Mouse (Mus musculus) cerebellum, postnatal 4 days (tissue): ENCODE results near the gene Ubap2l.

Experiments
- DNase-seq, 2 experiments: peaks; one replicate each; pipeline ENCODE4 v3.0.0; 2022; ENCODE audit warnings: low spot score in 2 of 2, mixed read lengths in 1 of 2

Ubap2l gene

GRCm38 (mm10) chr3:89966946-89967345 is 85.5 kb downstream of the Ubap2l start:
- DNase-seq = no peak

GRCm38 (mm10) chr3:89965972-89966371 is 86.5 kb downstream of the Ubap2l start:
- DNase-seq = no peak

GRCm38 (mm10) chr3:89965557-89965956 is 86.9 kb downstream of the Ubap2l start:
- DNase-seq = no peak

- DNase-seq = peak in 1 of 2 experiments; percentile 65
Measured at GRCm38 (mm10) chr3:89963926-89964739, 88.3 kb downstream of the Ubap2l start.

GRCm38 (mm10) chr3:89963221-89963763 is 89.1 kb downstream of the Ubap2l start, which contains the start of gene Atp8b2:
Gene Atp8b2, minus strand, starts transcription at chr3:89963508.
- peak; percentile 57 to 69 for DNase-seq

- DNase-seq = no peak
Measured at GRCm38 (mm10) chr3:89962751-89963220, 89.6 kb downstream of the Ubap2l start.

- DNase-seq = no peak
Measured at GRCm38 (mm10) chr3:89962059-89962750, 90.2 kb downstream of the Ubap2l start.

- DNase-seq = no peak
Measured at GRCm38 (mm10) chr3:89961436-89961835, 91.0 kb downstream of the Ubap2l start.

- DNase-seq = peak; percentile 73 to 91
Measured at GRCm38 (mm10) chr3:89960469-89960868, 92.0 kb downstream of the Ubap2l start.

- DNase-seq = no peak
Measured at GRCm38 (mm10) chr3:89959435-89959834, 93.0 kb downstream of the Ubap2l start.

- DNase-seq = no peak
Measured at GRCm38 (mm10) chr3:89957880-89958279, 94.5 kb downstream of the Ubap2l start.

- no peak for DNase-seq
Measured at GRCm38 (mm10) chr3:89956177-89956971, 96.1 kb downstream of the Ubap2l start.

- DNase-seq = peak; percentile 58 to 71
Measured at GRCm38 (mm10) chr3:89953420-89953819, 99.0 kb downstream of the Ubap2l start.
